Mouse (Mus musculus) cerebellum, postnatal 25 days (tissue): ENCODE measurements around the gene Prss22.
"Not testable (repeated sequence)": the region's sequence is repeated elsewhere in the genome, so short reads cannot be mapped to it uniquely, and the experiment has no call there.

Experiments used
- DNase-seq, 2 experiments: peaks; one replicate each; pipeline ENCODE4 v3.0.0; 2021; ENCODE audit warnings: mixed read lengths in 2 of 2

Prss22 gene

DNA sequence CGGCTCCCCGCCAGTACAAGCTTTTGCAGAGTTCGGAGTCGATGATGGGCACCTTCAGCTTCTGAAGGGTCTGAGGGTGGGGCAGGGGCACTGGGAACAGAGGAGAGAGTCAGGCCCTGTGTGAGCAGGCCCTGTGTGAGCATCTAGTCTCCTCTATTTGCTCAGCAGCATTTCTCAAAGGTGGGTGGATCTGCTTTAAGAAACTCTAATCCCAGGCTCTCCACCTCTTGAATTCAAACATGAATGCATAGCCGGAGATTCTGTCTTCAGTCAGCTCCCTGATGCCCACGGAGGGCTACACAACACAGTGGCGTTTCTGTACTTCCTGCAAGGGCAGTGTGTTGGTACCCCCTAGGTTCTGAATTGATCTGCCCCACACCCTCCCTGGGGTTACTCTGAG is 3.2 kb downstream of the Prss22 start:
- DNase-seq = no peak

DNA sequence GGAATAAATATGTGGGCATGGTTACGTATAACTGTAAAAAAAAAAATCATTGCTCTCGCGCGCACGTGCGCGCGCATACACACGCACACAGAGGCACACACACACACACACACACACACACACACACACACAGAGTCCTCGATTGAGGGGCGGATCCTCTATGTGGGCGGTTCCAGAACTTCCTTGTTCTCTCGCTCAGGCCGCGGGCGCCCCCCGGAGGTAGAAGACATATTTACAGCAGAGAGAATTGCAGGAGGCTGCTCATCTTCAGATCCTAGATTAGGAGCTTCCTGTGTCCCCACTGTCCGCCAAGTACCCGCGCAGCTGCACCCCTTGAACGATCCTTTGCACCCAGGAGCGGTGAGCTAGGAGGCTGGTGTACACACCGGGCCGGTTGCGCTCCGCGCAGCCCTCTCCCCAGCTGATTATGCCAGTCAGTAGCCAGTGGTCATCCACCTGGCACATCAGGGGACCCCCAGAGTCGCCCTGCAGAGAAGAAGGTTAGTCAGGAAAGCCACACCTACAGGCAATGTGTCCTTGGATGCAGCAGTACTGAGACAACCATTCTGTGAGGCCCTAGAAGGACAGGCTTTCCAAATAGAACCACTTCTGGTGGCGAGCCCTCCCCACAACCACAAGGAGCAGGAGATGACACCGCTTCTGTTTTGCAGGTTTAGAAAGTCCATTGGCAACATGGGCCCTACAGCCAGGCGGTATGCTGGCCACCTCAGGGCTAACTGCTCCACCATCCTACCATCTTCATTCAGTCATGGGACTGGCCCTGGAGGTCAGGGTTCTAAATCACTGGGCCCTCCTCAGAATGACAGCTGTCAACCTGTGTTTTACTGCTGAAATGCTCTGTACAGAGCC is 4.1 kb downstream of the Prss22 start:
- DNase-seq = peak; percentile 90 to 95

DNA sequence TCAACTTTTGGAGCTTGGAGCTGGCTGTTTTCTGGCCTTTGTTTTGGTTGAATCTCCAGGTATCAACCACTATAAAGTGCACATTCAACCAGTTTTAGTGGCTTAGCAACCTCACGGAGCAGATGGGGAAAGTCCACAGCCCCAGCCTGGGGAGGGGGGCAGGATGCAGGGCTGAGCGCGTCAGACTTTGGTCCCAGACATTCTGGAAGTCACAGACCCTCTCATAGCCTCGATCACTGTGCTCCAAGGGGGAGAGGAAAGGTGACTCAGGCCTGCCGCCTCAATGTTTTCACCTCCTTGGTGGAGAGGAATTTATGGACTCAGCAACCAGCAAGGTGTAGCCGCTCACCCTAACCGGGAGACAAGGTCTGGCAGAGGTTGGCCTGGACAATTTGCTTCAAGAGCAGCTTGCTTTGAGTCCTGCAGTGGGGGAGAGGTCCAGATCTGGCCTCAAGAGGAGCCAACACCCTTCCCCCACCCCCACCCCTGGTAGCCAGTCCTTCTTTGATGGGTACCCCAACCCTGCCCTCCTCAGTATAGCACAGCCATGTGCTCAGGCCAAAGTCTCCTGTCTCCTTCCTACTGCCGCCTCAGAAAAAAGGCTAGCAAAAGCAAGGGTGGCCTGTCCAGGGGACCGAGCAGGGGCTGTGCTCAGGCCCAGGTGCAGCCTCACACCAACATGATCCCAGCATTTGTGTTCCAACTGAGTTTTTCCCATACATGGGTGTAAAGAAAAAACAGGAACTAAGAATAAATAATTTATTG is 4.9 kb downstream of the Prss22 start:
- no peak for DNase-seq

DNA sequence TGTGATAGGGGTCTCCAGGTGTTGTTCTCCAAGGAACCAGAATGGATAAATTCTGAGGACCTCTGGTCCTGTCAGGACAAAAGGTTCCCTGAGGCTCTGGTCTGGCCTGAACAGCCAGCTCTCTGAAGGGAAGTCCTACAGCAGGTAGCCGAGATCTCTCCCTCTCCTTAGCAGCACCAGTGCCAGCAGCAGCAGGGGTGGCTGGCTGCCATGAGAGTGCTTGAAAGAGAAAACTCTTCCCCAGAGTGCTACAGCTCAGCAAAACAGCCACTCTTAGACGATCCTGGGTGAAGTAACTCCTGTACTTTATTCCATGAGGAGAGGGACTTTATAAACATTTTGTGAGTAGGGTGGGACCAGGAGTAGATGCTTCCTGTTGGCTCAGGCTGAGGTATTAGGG is 8.1 kb downstream of the Prss22 start:
- no peak for DNase-seq

DNA sequence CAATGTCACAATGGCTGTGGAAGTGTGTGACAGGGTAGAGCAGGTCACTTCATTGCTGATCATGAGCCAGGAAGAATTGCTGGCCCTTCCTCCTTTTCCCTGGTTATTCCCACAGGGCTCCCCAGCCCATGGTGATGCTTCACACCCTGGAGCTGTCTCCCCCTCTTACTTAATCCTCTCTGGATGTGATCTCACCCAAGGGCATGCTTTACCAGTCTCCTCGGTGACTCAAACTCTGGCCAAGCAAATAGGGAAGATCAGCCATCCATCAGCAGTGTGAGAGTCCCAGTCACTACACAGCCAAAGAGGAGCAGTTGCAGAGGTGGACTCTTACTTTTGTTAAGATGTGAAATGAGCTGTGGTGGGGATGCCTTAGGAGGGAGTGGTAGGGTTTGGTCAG is 12.9 kb downstream of the Prss22 start:
- no peak for DNase-seq

DNA sequence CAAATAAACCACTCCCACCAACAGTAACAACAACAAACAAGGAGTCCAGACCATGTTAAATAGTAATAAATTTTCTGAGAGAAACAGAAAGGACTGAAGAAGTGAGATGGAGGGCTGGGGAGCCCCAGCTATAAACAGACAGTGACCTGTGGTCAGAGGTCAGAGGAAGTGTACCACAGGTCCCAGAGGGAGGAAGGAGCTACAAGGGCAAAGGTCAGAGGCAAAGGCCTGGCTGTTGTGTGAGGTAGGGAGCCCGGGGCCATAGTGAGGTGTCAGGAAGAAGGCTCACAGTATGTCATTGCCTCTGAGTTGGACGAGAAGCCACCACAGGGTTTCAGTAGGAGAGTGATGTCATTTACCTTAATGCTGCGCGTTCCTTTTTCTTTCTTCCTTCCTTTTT is 15.0 kb downstream of the Prss22 start:
- DNase-seq = no peak

DNA sequence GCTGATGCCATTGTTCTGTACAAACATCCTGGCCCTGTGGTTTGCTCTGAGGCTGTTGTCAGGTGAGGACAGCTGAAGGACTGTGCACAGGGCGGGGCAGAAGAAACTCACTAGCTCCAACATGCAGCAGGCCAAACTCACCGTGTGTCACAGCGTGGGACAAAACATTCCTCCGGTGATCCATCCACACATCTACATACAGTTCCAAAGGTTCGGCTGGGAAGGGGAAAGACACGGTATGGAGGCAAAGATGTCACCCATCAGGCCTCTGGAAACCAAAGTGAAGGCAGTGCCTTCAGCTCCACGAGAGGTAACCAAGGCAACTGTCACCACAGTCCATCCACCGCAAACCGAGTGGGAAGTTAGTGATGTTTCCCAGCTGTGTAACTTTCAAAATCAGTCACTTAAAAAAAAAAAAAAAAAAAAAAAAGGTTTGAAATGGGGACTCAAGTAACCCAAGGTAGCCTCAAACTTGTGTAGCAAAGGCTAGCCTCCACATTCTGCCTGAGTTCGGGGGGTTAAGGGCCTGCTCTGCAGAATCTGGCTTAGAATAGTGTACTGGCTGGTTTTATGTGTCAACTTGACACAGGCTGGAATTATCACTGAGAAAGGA is 17.5 kb downstream of the Prss22 start, which contains the start of gene Prss30:
TSS of gene Prss30 (minus strand) at position 270 of the 613 bp plus-strand sequence.
- DNase-seq = no peak

DNA sequence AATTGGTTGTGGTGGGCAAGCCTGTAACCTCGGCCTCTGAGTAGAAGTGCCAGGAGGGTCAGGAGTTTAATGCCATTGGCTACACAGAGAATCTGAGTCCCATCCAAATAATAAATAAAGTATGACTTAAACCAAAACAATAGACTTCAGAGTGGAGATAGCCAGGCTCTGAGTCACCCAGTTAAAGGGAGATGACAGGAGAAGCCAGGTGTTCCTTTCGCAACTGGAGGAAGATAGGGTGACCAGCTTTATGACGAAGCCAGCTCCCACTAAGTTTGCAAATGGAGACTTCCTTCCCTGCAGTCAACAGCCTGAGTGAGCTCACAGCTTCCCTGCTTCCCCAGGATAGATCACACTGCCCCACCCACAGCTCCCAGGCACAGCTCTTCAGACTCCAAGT is 18.4 kb downstream of the Prss22 start:
- DNase-seq = no peak

DNA sequence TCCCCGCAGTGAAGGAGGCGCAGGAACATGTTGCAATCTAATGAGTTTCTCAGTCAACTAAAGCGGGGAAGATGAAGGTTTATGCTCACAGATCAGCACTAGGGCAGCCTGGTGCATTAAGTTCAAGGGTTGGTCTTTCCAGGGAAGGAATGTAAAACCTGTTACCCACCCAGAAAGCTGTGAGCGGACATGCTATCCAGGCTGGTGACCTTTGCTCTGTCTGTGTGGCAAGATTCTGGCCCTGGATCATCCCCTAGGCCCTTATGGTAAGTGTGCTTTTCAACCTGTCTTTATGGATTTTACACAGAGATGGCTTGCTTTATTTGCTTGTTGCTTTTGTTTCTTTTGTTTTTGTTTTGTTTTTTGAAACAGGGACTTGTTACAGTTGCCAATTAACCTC is 21.2 kb downstream of the Prss22 start:
- no peak for DNase-seq

DNA sequence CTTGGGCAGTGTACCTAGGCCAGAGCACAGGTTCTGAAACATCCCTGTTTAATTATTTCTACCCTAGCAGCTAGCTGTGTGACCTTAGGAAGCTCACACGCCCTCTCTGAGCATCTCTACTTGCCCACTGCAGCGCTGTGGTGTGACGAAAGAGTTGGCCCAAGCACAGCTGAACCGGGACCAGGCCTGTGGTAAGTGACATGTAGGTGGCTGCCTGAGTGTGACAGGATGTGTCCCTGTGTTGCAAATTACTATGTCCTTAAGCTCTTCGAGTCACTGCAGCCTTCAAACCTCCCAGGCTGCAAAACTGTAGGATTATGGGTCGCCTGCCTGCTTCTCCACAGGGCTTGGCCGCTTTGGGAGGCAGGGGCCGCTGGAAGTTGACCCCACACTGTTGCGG is 26.6 kb downstream of the Prss22 start:
- no peak for DNase-seq

DNA sequence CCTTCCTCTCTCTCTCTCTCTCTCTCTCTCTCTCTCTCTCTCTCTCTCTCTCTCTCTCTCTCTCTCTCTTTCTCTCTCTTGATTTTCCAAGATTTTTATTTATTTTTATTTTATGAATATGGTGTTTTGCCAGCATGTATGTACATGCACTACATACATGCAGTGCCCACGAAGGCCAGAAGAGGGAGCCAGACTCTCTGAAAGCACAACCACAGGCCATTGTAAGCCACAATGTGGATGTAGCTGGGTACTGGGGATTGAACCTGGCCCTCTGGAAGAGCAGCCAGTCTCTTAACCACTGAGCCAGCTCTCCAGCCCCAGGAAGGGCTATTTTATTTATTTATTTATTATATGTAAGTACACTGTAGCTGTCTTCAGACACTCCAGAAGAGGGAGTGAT is 28.7 kb downstream of the Prss22 start:
- DNase-seq = peak; percentile 76 to 88

DNA sequence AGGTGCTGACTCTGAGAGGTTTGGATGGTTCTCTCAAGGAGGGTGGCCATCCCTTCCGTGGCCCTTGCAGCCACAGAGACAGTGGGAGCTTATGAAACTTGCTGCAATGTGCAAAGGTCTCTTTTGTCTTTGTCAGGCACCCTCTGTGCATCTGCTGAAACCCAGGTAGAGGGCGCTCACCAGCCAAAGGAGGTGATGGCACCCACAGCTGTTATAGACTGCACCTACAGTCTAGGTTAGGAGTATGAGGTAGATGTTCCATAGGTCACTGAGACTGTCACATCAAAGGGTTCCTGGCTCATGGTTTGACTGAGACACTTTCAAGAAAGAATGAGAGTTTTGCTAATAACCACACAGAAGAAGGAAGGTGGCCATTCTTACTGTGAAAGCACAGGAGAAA is 29.1 kb downstream of the Prss22 start:
- DNase-seq = peak in 1 of 2 experiments; percentile 9

DNA sequence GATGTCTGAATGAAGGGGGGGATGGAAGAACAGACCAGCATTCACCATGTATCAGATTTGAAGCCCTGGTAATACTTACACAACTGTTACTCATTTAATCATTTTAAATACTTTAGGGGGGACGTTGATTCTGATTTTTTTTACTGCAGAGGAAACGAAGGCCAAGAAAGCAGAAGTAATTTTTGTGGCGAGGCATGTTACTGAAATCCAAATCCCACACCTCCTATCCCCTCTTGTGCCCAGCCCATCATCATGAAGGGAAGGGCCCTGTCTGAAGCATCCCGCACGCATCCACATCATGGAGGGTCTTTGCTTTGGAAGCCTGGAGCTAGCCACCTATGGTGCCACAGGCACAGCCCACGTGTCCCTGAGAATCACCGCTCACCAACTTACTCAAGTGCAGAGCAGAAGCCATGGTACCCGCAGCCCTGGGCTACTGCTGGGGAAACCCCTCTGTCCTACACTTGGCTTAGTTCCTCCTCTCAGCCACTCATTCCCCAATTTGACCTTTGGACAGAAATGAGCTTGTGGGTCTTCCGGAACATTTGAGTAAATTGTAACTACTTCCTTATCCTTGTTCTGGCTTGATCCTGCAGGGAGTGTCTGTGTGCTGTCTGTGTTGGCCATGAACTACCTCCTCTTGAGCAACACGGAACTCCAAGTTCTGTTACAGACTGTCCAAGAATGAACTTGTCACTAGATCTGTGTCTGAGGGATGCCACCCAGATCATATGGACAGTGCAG is 31.1 kb downstream of the Prss22 start:
- DNase-seq = no peak

DNA sequence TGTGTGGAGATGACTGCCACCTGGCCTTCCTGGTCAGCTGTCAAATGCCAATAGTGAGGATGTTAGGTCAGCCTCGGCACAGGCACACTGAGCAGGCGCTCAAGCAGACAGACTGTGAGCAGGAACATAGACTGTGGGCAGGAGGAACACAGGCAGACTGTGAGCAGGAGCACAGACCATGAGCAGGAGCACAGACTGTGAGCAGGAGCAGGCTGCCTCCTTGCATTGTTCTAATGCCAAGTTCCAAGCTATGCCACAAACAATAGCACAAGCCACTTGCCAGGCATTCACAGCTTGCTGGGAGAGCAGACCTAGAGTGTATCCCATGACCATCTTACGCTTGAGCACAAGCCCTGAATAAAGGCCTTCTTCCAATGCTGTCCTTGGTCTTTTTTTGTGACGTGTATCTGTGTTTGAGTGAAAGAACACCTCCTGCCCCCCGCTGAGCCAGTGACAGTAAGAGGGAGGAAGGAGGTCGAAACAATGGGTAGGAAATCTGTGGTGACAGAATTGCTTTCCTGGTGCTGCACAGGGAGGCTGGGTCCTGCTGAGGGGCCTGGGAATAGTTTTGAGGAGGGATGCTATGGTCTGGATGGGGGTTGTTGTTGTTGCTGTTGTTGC is 32.0 kb downstream of the Prss22 start:
- DNase-seq = peak; percentile 40 to 45

DNA sequence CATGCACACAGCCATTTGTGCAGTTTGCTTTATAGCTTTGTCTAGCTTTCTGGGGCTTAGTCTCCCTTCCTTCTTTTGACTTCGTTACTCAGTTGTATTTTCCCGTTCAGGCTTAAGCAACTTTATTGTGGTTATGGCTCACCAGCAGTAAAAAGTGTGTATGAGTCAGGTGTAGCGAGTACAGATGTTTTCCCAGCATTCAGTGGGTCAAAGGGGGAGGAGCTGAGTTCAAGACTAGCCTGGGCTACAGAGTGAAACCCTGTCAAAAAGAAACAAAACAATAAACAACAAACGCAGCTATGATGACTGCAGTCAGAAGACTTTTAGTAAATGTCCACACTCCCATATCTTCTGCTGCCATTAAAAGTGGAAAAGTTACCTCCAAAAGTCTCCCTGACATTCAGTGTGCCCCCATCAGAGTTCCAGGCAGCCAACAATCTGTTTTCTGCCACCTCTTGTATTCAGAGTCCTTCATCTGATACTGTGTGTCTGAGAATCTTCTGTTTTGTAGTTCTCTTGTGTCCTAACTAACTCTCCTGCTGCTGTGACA is 36.3 kb downstream of the Prss22 start:
- no peak for DNase-seq

DNA sequence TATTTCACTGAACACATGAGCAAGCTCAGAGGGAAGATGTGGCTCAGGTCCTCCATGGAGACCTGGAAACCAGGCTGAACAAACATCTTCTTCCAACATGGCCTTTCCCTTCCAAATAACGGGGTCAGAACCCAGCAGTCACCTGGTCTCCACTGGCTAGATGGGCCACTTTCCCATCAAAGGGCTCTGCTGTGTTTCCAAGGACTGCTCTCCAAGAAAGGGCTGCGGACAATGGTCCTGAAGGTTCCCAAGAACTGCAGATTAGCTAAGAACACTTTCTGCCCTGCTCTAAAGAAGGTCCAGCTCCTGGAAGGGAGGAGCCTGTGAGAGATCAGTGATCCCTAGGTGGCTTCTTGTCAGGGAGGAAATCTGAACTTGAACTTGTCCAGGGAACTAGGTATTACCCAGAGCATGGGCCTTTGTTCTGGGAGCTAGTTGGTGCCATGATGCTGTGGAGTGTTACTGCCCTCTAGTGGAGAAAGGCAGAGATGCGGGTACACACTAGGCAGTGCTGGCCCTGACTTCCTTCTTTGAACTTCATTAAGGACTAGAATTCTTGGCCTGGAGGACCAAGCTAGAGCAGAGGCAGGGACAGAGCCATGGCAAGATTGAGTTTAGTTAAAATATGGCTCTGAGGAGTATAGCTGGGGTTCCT is 37.7 kb downstream of the Prss22 start:
- peak; percentile 81 to 85 for DNase-seq

DNA sequence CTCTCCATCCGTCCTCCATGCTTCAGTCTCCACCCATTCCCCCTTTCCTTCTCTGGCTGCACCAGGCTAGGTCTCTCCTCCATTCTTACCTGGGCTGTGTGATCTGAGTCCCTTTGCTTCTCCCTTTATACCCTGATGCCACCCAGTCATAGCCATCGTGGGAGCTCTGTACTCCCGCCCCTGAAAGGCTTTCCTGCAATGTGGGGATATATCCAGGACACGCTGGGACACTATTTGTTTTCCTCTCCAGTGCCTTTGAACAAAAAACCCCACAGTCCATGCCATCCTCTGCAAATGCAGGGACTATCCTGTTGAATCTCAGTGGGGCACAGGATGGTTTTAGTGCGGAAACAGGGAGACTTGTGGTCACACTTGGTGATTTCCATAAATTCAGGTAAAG is 42.7 kb downstream of the Prss22 start, which contains the start of gene Sbpl:
TSS of gene Sbpl (minus strand) at position 101 of the 400 bp plus-strand sequence.
- no peak for DNase-seq

DNA sequence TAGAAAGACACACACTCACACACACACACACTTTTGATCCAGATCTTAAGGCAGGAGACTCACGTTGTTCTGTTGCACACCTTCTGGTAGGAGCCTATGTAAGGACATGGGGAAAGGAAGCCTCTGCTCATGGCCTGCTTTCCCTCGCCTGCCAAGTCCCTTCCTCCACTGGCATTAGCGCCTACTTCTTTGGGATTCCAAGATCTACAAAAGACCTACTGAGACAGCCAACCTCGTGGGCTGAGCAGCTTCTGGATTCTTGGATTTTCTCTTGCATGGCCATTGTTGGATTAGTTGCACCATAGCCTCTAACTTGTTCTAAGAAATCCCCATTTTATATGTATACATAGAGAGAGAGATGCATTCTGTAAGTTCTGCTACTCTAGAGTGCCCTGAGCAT is 47.1 kb downstream of the Prss22 start:
- DNase-seq = not testable (repeated sequence)

DNA sequence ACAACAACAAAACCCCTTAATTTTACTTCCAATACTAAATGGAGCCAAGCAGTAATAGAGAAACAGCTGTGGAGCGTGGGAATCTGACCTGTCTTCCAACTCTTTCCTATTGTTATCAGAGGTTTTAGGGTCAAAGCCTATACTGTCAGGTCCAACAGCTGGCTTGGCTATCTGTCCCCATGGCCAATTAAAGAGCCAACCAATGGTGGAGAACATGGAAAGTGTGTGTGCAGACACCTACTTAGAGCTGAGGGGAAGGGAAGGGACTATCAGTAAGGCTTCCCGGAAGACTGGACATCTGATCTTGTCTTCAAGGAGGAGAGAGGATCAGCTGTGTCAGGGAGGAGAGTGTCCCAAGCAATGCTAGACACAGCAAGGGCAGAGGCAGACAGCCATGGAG is 48.8 kb downstream of the Prss22 start:
- no peak for DNase-seq

DNA sequence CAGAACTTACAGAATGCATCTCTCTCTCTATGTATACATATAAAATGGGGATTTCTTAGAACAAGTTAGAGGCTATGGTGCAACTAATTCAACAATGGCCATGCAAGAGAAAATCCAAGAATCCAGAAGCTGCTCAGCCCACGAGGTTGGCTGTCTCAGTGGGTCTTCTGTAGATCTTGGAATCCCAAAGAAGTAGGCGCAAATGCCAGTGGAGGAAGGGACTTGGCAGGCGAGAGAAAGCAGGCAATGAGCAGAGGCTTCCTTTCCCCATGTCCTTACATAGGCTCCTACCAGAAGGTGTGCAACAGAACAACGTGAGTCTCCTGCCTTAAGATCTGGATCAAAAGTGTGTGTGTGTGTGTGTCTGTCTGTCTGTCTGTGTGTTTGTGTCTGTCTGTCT is 50.4 kb downstream of the Prss22 start:
- not testable (repeated sequence) for DNase-seq
